Mouse (Mus musculus): ENCODE results near the gene Oat.

DNA sequence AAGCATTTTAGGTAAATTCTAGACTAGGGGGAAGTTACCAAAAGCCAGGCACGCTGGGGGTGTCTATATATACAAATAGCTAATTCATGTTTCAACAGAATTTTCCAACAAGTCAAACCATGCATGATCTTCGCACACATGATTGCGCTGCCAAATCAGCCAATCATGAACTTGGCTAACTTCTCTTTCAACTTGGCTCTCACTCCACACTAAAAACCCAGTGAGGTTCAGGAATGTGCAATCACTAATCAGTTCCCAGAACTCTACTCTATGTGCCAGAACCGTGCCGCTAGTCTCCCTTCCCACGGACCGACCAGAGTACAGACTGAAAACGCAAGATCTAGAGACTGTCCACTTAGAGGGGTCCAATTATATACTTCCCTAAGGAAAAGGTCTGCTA lies 4.7 kb downstream of the Oat start:
- TF ChIP-seq POLR2A (IDR thresholded peaks at IDR 0.05; ENCODE audit: borderline replicate concordance, control insufficient read depth, low read depth, low read length) (no peak), CTCF (IDR thresholded peaks at IDR 0.05; ENCODE audit: control insufficient read depth, insufficient read depth, low read length) (no peak)

All from bone marrow, adult 2 months (tissue).